Mouse (Mus musculus): Measurements from ENCODE around the gene Cacna2d4.
A peak's percentile ranks its signal among the peaks of the same experiment; 100 is the strongest.

The Cacna2d4 gene

DNA sequence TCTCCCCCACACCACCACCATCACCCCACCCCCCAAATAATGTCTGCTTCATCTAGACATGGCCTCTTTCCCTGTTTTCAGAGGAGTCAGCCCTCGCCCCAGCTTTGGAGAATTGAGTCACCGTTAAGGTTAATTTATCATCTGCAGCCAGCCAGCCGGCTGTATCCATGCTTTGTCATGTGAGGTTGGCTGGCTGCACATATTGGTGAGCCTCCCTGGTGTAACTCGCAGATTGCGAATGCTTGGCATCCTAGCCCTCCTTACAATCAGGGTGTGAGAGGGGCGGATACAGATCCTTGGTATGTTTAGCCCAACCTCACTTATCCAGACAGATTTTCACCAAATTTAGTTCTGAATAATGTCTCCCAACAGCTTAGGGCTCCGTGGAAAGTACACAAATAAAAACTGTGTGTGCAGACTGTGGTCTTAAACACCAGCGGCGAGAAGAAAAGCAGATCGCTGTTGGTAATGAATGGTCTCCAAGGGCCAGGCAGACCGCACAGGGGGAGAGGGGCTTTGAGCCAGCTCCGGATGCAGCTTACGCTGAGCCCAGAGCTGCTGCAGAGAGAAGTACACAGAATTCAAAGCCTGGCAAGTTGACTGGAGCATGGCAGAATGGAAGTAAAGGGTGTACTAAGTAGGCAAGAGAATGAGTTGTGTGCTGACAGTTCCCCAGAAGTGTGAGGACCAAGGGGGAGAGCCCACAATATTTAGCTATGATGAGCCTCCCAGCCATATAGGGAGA, 11.7 kb upstream of the Cacna2d4 start:
- no peak for DNase-seq

DNA sequence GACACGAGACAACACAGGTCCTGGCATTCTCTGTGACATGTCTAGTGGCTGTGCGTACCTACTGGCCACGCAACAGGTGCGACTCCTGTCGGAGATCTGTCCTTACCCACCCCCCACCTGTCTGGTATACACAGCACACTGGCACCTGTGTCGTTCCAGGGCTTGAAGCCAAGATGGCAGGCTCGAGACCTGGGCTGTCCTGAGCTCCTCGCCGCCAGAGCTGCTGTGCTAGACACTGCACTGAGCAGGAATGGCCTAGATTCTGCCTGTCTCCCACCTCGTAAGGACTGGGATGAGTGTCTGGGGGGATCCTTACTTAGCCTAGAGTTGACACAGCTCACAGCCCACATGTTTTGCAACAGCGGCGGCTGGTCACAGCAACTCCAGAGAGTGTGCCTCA, 11.1 kb upstream of the Cacna2d4 start:
- no peak for DNase-seq

DNA sequence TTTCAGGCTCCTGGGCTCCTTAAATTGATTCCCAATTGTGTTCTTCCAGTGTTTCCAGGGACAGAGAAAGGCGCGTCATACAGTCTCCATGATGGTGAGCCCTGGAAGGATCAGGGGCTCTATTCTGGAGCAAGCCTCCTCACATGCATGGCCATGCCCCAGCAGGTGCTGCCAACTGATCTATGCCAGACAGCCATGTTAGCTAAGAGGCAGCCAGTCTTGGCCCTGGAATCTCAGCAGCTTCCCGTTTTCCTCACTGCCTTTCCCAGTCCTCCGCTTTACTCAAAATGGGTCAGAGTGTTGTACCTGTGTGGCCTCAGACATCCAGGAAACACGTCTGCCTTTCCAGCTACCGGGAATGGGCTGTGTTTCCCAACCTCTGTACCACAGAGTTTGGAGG, 10.6 kb upstream of the Cacna2d4 start:
- DNase-seq = no peak

DNA sequence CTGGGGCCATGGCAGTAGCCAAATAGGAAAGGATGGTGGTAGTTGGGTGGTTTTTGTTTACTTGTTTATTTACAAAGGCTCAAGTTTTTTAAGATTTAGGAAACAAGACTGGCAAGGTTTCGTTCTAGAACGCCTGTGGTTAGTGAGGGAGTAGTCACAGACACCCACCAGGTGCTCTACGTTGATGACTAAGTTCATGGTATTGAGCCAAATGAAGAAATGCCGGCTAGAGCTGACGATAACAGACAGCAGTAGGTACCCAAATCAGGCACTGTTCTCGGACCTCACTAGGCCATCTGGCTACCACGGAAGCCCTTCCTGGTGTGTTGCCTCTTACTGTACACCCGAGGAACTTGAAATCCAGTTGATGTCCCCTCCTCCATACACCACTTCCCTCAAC, 9.3 kb upstream of the Cacna2d4 start:
- no peak for DNase-seq

DNA sequence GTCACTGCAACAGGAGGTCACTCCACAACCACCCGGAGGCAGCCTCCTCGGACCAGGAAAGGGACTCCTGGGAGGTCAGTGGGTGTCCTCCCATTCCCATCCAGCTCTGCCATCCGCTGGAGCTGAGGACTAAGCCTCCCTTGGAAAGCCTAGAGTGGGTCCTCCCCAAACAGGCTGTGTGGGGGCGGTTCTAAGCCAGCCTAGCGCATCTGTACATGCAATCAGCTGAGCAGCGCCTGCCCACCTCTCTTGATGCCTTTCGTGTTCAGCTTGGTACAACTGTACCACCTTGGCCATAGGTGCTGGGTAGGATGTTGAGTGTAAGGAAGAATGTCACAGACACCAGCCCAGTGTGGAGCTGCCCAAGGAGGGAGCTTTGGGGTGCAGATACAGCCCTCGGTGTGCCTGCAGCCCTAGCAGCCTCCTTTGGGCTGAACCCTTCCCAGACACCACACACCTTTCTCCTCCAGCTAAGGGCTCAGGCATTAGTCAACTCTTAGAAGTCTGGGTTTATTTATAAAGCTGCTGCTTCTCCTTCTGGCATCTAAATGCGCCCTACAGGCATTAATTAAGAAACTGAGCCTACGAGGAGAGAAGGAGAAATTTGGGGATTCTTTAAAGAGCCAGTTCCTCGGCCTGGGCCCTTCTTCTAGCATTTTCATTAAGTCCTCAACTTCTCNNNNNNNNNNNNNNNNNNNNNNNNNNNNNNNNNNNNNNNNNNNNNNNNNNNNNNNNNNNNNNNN, 7.3 kb upstream of the Cacna2d4 start:
- DNase-seq = no peak

DNA sequence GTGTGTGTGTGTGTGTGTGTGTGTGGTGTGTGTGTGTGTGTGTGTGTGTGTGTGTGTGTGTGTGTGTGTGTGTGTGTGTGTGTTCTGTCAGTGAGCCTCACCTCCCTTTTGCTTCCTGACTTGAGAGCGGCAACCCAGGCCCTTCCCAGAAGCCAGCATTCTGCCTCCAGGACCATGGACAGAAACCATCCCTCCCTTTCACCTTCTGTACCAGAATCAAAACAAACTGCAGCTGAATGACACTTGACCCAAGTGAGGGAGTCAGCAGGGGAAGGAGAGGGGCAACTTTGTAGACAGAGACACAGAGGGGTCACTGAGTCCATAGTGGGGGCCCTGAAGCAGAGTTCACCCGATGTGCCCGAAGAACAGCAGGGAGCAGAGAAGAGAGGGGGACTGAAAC, 3.3 kb upstream of the Cacna2d4 start:
- peak; percentile 39 for DNase-seq

DNA sequence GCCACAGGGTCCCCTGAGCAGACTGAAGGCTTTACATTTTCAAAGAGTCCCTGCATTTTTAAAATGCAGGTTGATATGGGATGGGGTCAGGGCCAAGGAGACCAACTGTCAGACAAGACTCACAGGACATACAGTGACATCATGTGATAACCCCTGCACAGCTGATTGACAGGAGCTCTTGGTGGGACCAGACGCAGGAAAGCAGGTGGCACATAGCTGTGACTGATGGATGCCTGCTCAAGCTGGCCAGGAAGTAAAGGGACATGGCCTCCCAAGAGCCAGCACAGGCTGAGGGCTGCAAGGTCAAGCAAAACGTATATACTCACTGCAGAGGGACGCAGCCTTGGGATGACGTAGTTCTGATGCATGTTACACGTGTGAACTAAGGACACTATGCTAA, 885 bp upstream of the Cacna2d4 start:
- no peak for DNase-seq

DNA sequence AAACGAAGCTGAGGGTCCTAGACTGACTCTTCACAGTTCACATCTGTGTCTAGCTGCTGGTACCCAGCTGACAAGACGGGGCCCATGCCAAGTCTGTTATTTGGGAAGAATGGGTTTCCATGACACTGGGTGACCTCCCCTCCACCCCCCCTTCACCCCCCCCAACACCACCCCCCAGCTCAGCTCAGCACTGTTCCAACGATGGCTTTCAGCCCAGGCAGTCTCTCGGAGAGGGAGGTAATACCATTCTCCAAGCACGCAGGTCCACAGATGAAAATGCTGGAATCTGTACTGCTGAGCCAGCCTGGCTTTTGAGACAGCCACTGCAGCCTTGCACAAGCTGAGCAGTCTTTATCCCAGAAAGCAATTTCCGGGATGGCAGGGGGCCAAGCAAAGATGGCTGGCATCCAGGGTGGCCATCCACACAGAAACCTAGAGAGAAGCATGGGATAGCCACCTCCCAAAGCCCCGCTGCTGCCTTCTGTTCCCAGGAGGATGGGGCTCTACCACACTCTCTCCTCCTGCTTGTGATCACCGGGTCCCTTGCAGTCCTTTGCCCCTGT, 1.2 kb downstream of the Cacna2d4 start:
- DNase-seq = no peak

DNA sequence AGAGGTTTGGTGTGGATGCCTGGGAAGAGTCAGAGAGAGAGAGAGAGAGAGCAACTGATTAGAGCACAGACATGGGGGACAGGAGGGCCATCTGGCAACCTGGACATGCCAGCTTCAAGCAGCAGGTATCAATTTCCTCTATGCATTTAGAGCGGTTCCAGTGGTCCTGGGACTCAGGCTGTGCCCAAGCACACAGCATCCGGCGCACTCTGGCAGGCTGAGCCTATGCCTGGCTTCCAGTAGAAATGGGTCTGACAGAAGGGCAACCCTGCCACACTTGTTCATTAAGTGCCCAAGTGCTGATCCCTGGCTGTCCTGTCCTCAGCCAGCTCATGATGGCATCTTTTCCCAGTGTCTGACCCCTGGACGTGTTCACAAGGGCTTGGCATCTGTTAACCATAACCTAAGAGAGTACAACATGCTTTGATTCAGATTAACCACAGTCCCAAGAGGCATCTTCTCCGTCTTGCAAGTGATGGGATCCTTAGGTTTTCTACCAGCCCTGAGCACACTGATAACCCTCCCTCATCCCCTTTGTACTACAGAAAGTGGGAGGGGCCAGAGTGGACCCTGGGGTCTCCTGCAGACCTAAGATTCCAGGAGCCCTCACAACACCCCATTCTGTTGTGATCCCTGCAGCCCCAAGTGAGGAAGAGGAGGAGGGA, 3.1 kb downstream of the Cacna2d4 start:
- no peak for DNase-seq

DNA sequence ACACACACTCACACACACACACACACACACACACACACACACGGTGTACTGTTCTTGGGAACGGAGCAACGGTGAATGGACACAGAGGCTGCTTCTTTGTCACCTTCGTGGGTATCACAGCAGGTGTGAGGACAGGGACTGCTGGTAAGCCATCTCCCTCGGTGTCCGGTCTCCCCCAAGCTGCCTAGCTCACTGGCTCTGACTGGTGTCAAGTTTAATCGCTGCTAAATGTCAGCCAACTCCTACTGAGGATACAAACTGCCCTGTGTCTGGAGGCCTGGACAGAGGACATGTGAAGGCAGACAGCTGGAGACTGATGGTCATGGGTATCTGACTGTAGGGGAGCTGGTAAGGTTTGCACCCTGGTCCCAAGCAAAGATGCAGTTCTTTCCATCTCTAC, 3.9 kb downstream of the Cacna2d4 start:
- no peak for DNase-seq

DNA sequence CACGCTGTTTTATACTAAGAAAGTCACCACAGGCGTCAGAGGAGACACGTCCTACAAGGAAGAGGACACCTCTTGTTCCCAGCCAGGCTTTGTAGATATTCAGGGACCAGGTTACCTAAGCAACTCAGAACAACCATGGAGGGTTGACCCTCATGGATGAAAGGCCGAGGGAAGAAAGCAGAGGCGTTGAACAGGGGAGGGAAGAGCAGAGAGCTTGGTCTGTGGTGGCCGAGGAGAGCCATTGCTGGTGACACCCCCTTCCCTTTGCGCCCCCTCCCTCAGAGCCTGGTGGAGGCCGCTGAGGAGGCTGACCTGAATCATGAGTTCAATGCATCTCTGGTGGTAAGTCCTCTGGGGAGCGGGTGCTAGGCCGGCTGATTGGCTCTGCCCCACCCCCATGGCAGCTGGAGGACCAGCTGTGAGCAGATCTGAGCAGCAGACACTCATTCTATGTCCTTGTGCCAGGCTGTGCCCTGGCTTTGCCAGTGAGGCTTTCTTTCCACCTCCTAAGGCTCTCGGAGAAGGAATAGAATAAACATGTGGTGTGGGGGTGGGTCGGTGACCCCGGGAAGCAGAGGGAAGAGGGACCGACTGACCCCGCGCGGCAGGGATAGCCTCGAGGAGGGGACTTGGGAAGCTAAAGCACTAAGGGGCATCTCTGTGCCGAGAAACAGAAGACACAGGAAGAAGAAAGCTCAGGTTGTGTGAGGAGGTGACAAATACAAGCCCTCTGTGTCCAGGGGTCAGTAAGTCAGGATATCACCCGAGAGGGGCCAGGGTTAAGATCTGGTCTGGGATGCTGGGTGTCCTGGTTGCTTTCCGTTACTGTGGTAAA, 4.8 kb downstream of the Cacna2d4 start:
- DNase-seq = no peak

DNA sequence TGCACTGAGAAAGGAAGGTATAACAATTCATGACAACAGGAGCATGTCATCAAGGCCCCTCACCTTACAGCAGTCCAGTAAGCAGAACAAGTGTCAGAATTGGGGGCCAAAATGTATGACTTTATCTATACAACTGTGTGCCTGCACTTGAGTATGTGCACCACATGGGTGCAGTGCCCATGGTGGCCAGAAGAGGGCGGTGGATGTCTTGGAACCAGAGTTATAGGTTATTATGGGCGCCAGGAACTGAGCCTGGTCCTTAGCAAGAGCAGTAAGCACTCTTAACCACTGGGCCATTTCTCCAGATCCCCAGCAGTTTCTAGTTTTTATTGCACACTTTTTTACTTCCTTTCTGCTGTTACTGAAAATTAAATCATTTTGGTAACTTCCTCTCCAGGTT, 9.8 kb downstream of the Cacna2d4 start:
- DNase-seq = no peak

DNA sequence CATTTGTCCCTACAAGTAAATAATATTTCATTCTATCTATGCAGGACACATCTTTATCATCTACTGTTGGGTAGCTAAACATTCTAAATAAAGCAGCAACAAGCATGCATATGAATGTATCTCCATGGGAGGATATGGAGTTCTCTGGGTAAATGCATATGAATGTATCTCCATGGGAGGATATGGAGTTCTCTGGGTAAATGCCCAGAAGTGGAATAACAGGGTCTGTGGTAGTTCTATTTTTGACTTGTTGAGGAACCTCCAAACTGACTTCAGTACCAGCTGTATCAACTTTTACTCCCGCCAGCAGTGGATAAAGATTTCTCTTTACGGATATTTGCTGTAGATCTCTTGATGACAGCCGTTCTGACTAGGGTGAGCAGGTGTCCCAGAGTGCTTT, 12.3 kb downstream of the Cacna2d4 start:
- no peak for DNase-seq

DNA sequence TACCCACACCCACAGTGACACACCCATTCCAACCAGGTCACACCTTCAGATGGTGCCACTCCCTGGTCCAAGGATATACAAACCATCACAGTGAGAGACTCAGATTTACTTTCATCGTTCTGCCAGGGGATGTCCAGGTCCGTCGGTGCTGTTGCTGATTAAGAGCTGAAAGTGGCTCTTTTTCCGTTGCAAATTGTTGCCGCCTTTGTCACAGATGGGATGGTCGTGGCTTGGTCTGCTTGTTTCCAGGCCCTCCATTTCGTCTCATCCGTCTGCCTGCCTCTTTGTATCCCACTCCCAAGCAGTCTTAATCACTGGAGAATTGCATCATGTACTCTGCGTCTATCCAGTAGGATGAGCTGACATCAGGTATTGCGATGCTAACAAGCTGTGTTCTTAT, 13.4 kb downstream of the Cacna2d4 start:
- DNase-seq = no peak

DNA sequence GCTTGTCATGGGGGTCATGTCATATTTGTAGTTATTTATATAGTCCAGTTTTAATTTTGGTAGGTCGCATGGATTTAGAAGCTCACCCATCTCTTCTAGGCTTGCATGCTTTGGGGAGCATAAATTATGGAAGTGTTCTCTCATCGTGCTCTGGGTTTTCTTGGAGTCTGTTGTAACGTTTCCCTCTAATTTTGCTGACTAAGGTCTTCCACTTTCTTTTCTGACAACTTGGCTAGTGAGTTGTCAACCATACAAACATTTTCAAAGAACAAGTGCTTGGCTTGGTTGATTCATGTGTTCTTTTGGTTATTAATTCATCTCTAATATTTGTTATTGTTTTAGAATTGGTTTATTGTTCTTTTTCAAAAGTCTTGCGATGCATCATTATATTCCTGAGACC, 15.4 kb downstream of the Cacna2d4 start:
- DNase-seq = no peak

DNA sequence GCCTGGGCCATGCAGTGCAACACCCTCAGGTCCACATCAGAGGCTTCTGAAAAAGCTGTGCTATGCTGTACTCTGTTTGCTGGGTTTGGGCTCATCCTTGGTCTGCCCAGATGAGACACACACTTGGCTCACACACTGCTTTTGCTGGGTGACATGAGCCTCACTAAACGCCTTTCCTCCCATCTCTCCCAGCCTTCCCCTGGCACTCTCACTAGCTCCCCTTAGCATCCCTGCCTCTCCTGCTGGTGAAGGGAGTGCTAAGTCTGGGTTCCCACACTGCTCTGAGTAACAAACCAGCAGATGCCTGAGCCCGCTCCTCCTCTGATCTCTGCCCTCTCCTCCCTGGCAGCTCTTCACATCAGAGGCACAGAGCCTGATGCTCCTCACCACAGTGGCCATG, 40.4 kb downstream of the Cacna2d4 start:
- no peak for DNase-seq

DNA sequence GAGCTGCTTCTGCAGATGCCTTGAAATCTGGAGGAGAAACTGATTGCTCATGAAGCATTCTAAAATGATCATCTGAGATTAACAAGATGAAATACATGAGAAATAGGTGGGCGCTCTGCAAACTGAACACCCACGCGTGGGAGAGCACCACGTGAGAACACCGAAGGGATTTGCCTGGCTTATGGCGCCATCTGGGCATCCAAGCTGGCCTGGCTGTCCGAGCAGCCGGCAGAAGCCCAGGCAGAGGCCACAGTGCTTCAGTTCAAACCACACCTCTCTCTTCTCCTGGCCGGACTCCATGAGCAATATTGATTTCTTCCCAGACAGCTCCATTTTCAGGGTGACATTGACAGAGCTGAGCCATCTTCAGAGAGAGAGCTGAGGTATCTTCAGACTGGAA, 44.4 kb downstream of the Cacna2d4 start:
- DNase-seq = no peak

DNA sequence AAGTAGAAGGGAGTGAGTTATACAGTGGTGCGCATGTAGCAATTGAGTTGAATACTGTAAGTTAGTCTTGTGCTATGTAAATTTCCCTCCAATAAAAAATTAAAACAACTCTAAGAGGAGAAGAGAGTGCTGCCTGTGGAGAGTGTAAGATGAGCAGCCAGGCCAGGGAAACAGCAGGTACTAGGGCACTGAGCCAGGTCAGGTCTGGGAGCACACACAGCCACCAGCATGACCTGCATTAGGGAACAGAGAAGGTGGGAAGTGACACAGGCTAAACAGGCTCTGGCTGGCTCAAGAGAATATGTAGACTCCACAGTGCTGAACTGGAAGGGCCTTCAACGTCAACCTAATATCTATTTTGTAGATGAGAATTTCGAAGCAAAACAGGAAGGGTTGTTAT, 65.0 kb downstream of the Cacna2d4 start:
- DNase-seq = no peak

DNA sequence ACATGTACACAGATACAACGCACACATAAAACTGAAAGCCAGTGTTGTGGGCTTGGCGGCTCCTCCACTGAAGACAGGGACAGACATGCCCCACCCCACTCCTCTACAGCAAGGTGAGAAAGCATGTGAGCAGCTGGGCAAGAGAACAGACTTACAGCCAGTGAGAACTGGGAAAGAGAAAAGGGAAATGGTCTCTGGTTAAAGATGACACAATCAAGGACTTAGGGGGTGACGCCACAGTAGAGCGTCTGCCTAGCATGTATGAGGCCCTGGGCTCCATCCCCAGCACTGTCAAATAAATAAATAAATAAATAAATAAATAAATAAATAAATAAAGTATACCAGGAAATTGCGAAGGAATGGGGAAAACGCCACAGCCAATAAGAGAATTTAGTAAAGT, 67.0 kb downstream of the Cacna2d4 start:
- DNase-seq = no peak

DNA sequence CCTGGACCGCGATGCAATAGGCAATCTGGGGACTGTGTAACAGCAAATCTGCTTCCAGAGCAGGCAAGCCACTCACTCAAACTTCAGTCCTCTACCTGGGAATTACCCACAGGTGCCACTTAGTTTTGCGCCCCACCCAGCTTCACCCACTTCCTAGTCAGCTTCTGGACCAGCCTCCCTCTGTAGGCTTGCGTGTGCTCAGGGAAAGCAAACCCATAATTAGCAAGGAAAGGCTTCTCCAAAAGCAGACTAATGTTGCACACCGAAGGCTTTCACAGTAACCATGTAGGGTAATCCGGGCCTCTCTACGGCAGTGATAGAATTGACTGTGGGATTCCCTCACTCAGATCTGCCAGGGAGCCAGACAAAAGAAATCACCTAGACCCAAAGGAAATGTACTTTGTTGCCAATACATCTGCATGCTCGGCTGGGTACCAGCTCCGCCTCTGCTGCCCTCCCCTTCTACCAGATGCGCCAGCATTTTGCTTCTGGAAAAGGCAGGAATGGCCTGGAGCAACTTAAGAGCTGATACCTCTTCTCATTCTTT, 71.6 kb downstream of the Cacna2d4 start:
- no peak for DNase-seq

DNA sequence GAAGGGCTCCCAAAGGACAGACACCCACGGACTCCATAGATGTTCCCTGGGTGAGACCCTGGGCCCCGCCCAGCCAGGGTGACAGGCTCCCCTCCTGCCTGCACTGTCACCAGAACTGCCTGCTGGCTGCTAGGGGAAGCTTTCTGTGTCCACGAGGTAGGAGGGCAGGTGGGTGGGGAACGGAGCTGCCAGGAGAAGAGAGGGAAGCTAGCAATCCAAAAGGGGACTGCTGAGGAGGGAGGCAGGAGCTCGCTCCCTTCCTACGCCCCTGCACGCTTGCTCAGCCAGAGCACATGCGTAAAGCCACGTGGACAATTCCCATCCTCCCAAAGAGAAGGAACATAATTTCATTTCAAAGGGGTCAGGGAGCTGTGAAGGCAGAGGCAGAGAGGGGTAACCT, 73.8 kb downstream of the Cacna2d4 start:
- DNase-seq = no peak

DNA sequence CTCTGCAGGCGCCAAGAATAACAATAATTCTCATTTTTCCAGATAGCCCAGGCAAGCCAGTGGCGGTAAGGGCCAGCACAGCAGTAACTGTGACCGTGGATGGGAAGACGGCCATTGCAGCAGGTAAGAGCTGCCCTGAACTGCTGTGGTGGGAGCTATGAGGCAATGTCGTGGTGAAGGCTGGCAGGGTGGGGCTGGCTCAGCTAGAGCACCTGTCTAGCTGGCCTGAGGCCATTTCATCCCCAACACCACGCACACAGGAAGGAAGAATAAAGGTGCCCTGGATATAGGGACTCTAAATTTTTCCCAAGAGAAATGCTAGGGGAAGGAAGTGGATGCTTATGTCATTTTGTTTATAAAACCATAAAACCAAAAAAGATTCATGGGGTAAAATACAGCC, 76.1 kb downstream of the Cacna2d4 start:
- DNase-seq = no peak

DNA sequence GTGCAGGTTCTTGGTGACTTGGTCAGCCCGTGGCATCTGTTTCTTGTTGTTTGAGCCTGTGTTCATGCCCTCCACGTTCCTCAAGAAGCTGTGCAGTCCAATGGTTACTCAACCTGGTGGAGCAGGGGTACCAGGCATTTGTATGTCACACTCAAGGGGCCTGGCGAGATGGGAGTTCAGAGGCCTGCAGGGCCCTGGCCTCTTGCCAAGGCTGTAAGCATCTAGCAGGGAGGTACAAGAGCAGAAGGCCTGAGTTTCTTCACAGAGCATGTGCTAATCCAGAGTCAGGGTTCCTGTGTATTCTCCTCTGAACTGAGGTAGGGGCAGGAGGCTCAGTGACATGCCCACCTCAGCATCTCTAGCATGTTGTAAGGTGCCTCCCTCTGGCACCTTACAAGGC, 76.8 kb downstream of the Cacna2d4 start:
- DNase-seq = no peak

Measured in thymus, postnatal 4 days (tissue).